Mouse (Mus musculus) CH12.LX (cell line): ENCODE data around the gene Synpo2l.

Source experiments
- BHLHE40 ChIP-seq: IDR thresholded peaks from 2 replicates; pipeline ENCODE4 v1.6.1; 2011; ENCODE audit warnings: mild to moderate bottlenecking, low read depth, low read length, improper control_type of control experiment
- CHD2 ChIP-seq: IDR thresholded peaks from 2 replicates; pipeline ENCODE4 v1.6.1; 2011; ENCODE audit warnings: low read length, improper control_type of control experiment
- CTCF ChIP-seq, 2 experiments: IDR thresholded peaks in 1 of 2; conservative IDR thresholded peaks in 1 of 2; 2 replicates each; pipeline ENCODE4 v1.5.1; 2011 to 2012; ENCODE audit warnings: low read depth in 2 of 2, low read length in 2 of 2, improper control_type of control experiment in 1 of 2, inconsistent platforms in 1 of 2, mild to moderate bottlenecking in 1 of 2, moderate library complexity in 1 of 2
- E2F4 ChIP-seq: IDR thresholded peaks from 2 replicates; pipeline ENCODE4 v1.6.1; 2011; ENCODE audit warnings: low read depth, low read length, improper control_type of control experiment; ENCODE audit not compliant: insufficient replicate concordance
- EP300 ChIP-seq: IDR thresholded peaks from 2 replicates; pipeline ENCODE4 v1.6.1; 2011; ENCODE audit warnings: low read length, improper control_type of control experiment
- ETS1 ChIP-seq: conservative IDR thresholded peaks from 2 replicates; pipeline ENCODE4 v1.6.1; 2012; ENCODE audit warnings: low read depth, mild to moderate bottlenecking, inconsistent platforms, low read length, improper control_type of control experiment, moderate library complexity
- HCFC1 ChIP-seq: IDR thresholded peaks from 2 replicates; pipeline ENCODE4 v1.6.1; 2012; ENCODE audit warnings: low read depth, mild to moderate bottlenecking, inconsistent platforms, low read length, improper control_type of control experiment
- JUN ChIP-seq: IDR thresholded peaks from 2 replicates; pipeline ENCODE4 v1.6.1; 2011; ENCODE audit warnings: low read depth, mild to moderate bottlenecking, low read length, improper control_type of control experiment, moderate library complexity; ENCODE audit not compliant: insufficient read depth
- MEF2A ChIP-seq: IDR thresholded peaks from 2 replicates; pipeline ENCODE4 v1.6.1; 2014; ENCODE audit warnings: low read depth, mild to moderate bottlenecking, inconsistent platforms, low read length, improper control_type of control experiment, borderline replicate concordance
- MXI1 ChIP-seq: IDR thresholded peaks from 2 replicates; pipeline ENCODE4 v1.6.1; 2011; ENCODE audit warnings: mild to moderate bottlenecking, low read depth, low read length, improper control_type of control experiment
- POLR2A ChIP-seq: IDR thresholded peaks from 2 replicates; pipeline ENCODE4 v1.6.1; 2011; ENCODE audit warnings: low read depth, mild to moderate bottlenecking, improper control_type of control experiment, low read length
- POLR2AphosphoS2 ChIP-seq: IDR thresholded peaks from 2 replicates; pipeline ENCODE4 v1.6.1; 2011; ENCODE audit warnings: low read depth, low read length, improper control_type of control experiment
- ZKSCAN1 ChIP-seq: IDR thresholded peaks from 2 replicates; pipeline ENCODE4 v1.6.1; 2012; ENCODE audit warnings: low read depth, inconsistent platforms, low read length, improper control_type of control experiment, borderline replicate concordance

- TF ChIP-seq EP300 (no peak), E2F4 (no peak), BHLHE40 (no peak), CTCF (conservative IDR thresholded peaks at IDR 0.05 in 1 of 2, IDR thresholded peaks at IDR 0.05 in 1 of 2; ENCODE audit: low read depth in 2 of 2, low read length in 2 of 2) (no peak), ZKSCAN1 (no peak), HCFC1 (no peak), JUN (no peak), POLR2A (no peak), MEF2A (no peak), POLR2AphosphoS2 (no peak), ETS1 (no peak), MXI1 (no peak), CHD2 (no peak)
Measured at GRCm38 (mm10) chr14:20651000-20651399, 17.2 kb downstream of the Synpo2l start.
